Comparison of ENCODE assay signal across 21 mouse cellular contexts in genomic region chr13:56289261-56289660, GRCm38 (mm10). TPM values are rescaled to one million over a fixed set of nuclear protein-coding genes. Genes with fewer than 3 reads are reported as not detected.
DNase-seq lines count a peak whose midpoint lies in the region; ATAC-seq and TF ChIP-seq lines count a peak whose summit lies in the region.
"Had no signal": no experiment of that assay in that cellular context is flagged by ENCODE, and none has a peak within 500 bp of the region (broad histone marks: within the 10 kb centered on the region; RNA-seq: fewer than 3 reads in every experiment).

No protein-coding gene starts in this region.

- ATAC-seq in midbrain, postnatal 0 days (ENCODE audit: low FRiP score), result no peak
- no peak for ATAC-seq in hindbrain, embryonic 13.5 days (ENCODE audit: low FRiP score)
- no peak for ATAC-seq in inflammation-experienced regulatory T-cells, adult 6 months
- ATAC-seq: lung, postnatal 0 days had no signal

- 75% methylated on average over 11 of the region's 11 CpGs for WGBS in midbrain, embryonic 10.5 days
- WGBS in midbrain, postnatal 0 days, result 64% methylated on average over 11 of the region's 11 CpGs
- 67% methylated on average over 11 of the region's 11 CpGs for WGBS in hindbrain, embryonic 13.5 days

- H3K9me3 ChIP-seq in midbrain, embryonic 10.5 days (replicated peaks), result no peaks in the 10 kb centered on the region; the same call in 1 of the 2 replicates
- no peaks in the 10 kb centered on the region for H3K9me3 ChIP-seq in midbrain, postnatal 0 days (ENCODE audit: low read length)
- no peaks in the 10 kb centered on the region for H3K9me3 ChIP-seq in hindbrain, embryonic 13.5 days
- H3K9me3 ChIP-seq: liver, embryonic 13.5 days; neural tube, embryonic 13.5 days; stomach, embryonic 15.5 days had no signal

- peak overlapping the region; percentile 28; the same call in 1 of the 2 replicates for H3K27ac ChIP-seq in midbrain, embryonic 10.5 days (replicated peaks)
- no peak overlapping the region for H3K27ac ChIP-seq in midbrain, postnatal 0 days (ENCODE audit: low read depth, low read length)
- no peak overlapping the region for H3K27ac ChIP-seq in hindbrain, embryonic 13.5 days
- H3K27ac ChIP-seq: layer of hippocampus, adult 2 months; left cerebral cortex, adult 2 months; liver, embryonic 13.5 days; neural tube, embryonic 13.5 days; stomach, embryonic 15.5 days had no signal

- peaks cover 86% of the 10 kb centered on the region for H3K27me3 ChIP-seq in midbrain, embryonic 10.5 days (ENCODE audit: low read depth, poor library complexity, severe bottlenecking)
- peaks cover 4% of the 10 kb centered on the region; the same call in 1 of the 2 replicates for H3K27me3 ChIP-seq in midbrain, postnatal 0 days (ENCODE audit: insufficient read depth, low read length)
- peaks cover 41% of the 10 kb centered on the region for H3K27me3 ChIP-seq in hindbrain, embryonic 13.5 days

- no peak for TF ChIP-seq CTCF in midbrain, postnatal 0 days (IDR thresholded peaks at IDR 0.05)

- H3K9ac ChIP-seq in midbrain, postnatal 0 days (replicated peaks; ENCODE audit: low read length, poor library complexity, severe bottlenecking), result no peak overlapping the region
- H3K9ac ChIP-seq in hindbrain, embryonic 13.5 days, result peak overlapping the region; percentile 10; the same call in 1 of the 2 replicates
- H3K9ac ChIP-seq: liver, embryonic 13.5 days; neural tube, embryonic 13.5 days; stomach, embryonic 15.5 days had no signal

- H3K4me3 ChIP-seq in midbrain, embryonic 10.5 days, result no peak overlapping the region
- no peak overlapping the region for H3K4me3 ChIP-seq in midbrain, postnatal 0 days (ENCODE audit: low read depth, low read length)
- H3K4me3 ChIP-seq in hindbrain, embryonic 13.5 days, result no peak overlapping the region
- H3K4me3 ChIP-seq: layer of hippocampus, adult 2 months; left cerebral cortex, adult 2 months; liver, embryonic 13.5 days; neural tube, embryonic 13.5 days; stomach, embryonic 15.5 days had no signal

- no peaks in the 10 kb centered on the region for H3K36me3 ChIP-seq in midbrain, embryonic 10.5 days
- no peaks in the 10 kb centered on the region for H3K36me3 ChIP-seq in midbrain, postnatal 0 days (ENCODE audit: insufficient read depth, low read length)
- H3K36me3 ChIP-seq in hindbrain, embryonic 13.5 days, result no peaks in the 10 kb centered on the region
- H3K36me3 ChIP-seq: liver, embryonic 13.5 days; neural tube, embryonic 13.5 days; stomach, embryonic 15.5 days had no signal

- peaks cover 35% of the 10 kb centered on the region for H3K4me1 ChIP-seq in midbrain, embryonic 10.5 days
- H3K4me1 ChIP-seq in midbrain, postnatal 0 days (ENCODE audit: insufficient read depth, low read length), result no peaks in the 10 kb centered on the region
- H3K4me1 ChIP-seq in hindbrain, embryonic 13.5 days (replicated peaks), result peaks cover 14% of the 10 kb centered on the region; the same call in 1 of the 2 replicates
- H3K4me1 ChIP-seq: liver, embryonic 13.5 days had no signal

- peak; percentile 29 for DNase-seq in embryo, embryonic 10.5 days (ENCODE audit: low spot score)
- no peak for DNase-seq in embryo, embryonic 10 days (ENCODE audit: low spot score)
- DNase-seq in midbrain, embryonic 10.5 days (ENCODE audit: low spot score), result peak; percentile 16
- DNase-seq in midbrain, postnatal 0 days (ENCODE audit: low spot score), result no peak
- peak; percentile 21 for DNase-seq in retina, embryonic 14.5 days (ENCODE audit: low spot score)
- no peak for DNase-seq in kidney, postnatal 10 days
- DNase-seq: adrenal gland, postnatal 14 days; cerebellum, adult 8-10 months; gastrocnemius, postnatal 14 days; liver, embryonic 13.5 days had no signal

- H3K4me2 ChIP-seq in midbrain, postnatal 0 days (ENCODE audit: low read depth, low read length, poor library complexity, severe bottlenecking), result no peak overlapping the region
- no peak overlapping the region for H3K4me2 ChIP-seq in hindbrain, embryonic 13.5 days
- H3K4me2 ChIP-seq: liver, embryonic 13.5 days; neural tube, embryonic 13.5 days; stomach, embryonic 15.5 days had no signal

RNA-seq across cellular contexts. Expression of gene Cxcl14, which starts 7.1 kb away (rescaled TPM):
- polyA plus RNA-seq in midbrain, embryonic 10.5 days (2016; fragmentation: Nextera tagmentation; extraction: Ambion mirVana), result 5.4 and 9.3 TPM in 2 replicates
- 31.5 and 34.1 TPM in 2 replicates for total RNA-seq in midbrain, postnatal 0 days (2014; rRNA removed)
- 32.7 and 37.0 TPM in 2 replicates for polyA plus RNA-seq in midbrain, postnatal 0 days (2015; fragmentation: Nextera tagmentation; extraction: Ambion mirVana)
- polyA plus RNA-seq in hindbrain, embryonic 13.5 days (2015; fragmentation: Nextera tagmentation; extraction: Ambion mirVana), result 4.9 and 8.2 TPM in 2 replicates
- polyA plus RNA-seq in inflammation-experienced regulatory T-cells, adult 6 months (2017; shearing (Covaris generic)), result not detected

RNA-seq across cellular contexts. Expression of gene Neurog1, which starts 37.3 kb away (rescaled TPM):
- polyA plus RNA-seq in midbrain, embryonic 10.5 days (2016; fragmentation: Nextera tagmentation; extraction: Ambion mirVana), result 33.7 and 34.4 TPM in 2 replicates
- not detected in 2 replicates for total RNA-seq in midbrain, postnatal 0 days (2014; rRNA removed)
- not detected in 2 replicates for polyA plus RNA-seq in midbrain, postnatal 0 days (2015; fragmentation: Nextera tagmentation; extraction: Ambion mirVana)
- polyA plus RNA-seq in hindbrain, embryonic 13.5 days (2015; fragmentation: Nextera tagmentation; extraction: Ambion mirVana), result 5.9 and 9.8 TPM in 2 replicates
- not detected for polyA plus RNA-seq in inflammation-experienced regulatory T-cells, adult 6 months (2017; shearing (Covaris generic))
- total RNA-seq: adrenal gland, postnatal 14 days; gastrocnemius, postnatal 14 days; heart, adult 8-10 months; left cerebral cortex, adult 2 months had no signal
- polyA plus RNA-seq: heart, postnatal 0 days; kidney, embryonic 14.5 days; liver, embryonic 13.5 days; lung, postnatal 0 days; stomach, embryonic 15.5 days; thymus, postnatal 0 days had no signal

Comparison
In these comparisons a context has a peak if more than half of its experiments do, and no peak if none do; other contexts are left out.
1. DNase-seq: peak in embryo, embryonic 10.5 days (single experiment), midbrain, embryonic 10.5 days (single experiment) and retina, embryonic 14.5 days (single experiment); none in embryo, embryonic 10 days (single experiment), midbrain, postnatal 0 days (single experiment) and kidney, postnatal 10 days (single experiment).